Mouse (Mus musculus): Measurements from ENCODE around the gene Fam186a.
"Not testable (repeated sequence)": the region's sequence is repeated elsewhere in the genome, so short reads cannot be mapped to it uniquely, and the experiment has no call there.

The Fam186a gene

GRCm38 (mm10) chr15:99931231-99931630 lies 35.6 kb downstream of the Fam186a start:
- DNase-seq: no peak

- no peak for DNase-seq
Observed at GRCm38 (mm10) chr15:99919601-99920158, 47.2 kb downstream of the Fam186a start.

- no peak for DNase-seq
Observed at GRCm38 (mm10) chr15:99917264-99917663, 49.6 kb downstream of the Fam186a start.

- peak in 1 of 2 experiments; percentile 19 for DNase-seq
Observed at GRCm38 (mm10) chr15:99914613-99915012, 52.2 kb downstream of the Fam186a start.

GRCm38 (mm10) chr15:99911785-99912184 lies 55.1 kb downstream of the Fam186a start:
- DNase-seq: no peak

GRCm38 (mm10) chr15:99909339-99909996 lies 57.4 kb downstream of the Fam186a start:
- not testable (repeated sequence) for DNase-seq

- peak; percentile 10 to 11 for DNase-seq
Observed at GRCm38 (mm10) chr15:99907514-99907913, 59.3 kb downstream of the Fam186a start.

GRCm38 (mm10) chr15:99907041-99907440 lies 59.8 kb downstream of the Fam186a start:
- DNase-seq: no peak

GRCm38 (mm10) chr15:99904841-99905240 lies 62.0 kb downstream of the Fam186a start:
- DNase-seq: no peak

GRCm38 (mm10) chr15:99904333-99904732 lies 62.5 kb downstream of the Fam186a start:
- DNase-seq: peak; percentile 67 to 74

GRCm38 (mm10) chr15:99903227-99903626 lies 63.6 kb downstream of the Fam186a start:
- DNase-seq: no peak

- no peak for DNase-seq
Observed at GRCm38 (mm10) chr15:99902786-99903185, 64.1 kb downstream of the Fam186a start.

- no peak for DNase-seq
Observed at GRCm38 (mm10) chr15:99896621-99897020, 70.2 kb downstream of the Fam186a start.

GRCm38 (mm10) chr15:99891355-99891754 lies 75.5 kb downstream of the Fam186a start:
- no peak for DNase-seq

GRCm38 (mm10) chr15:99890412-99891236 lies 76.2 kb downstream of the Fam186a start:
- peak; percentile 83 to 86 for DNase-seq

GRCm38 (mm10) chr15:99889275-99889874 lies 77.5 kb downstream of the Fam186a start:
- DNase-seq: no peak

GRCm38 (mm10) chr15:99887130-99887529 lies 79.7 kb downstream of the Fam186a start:
- DNase-seq: not testable (repeated sequence)

- no peak for DNase-seq
Observed at GRCm38 (mm10) chr15:99884038-99884437, 82.8 kb downstream of the Fam186a start.

GRCm38 (mm10) chr15:99878541-99878940 lies 88.3 kb downstream of the Fam186a start:
- no peak for DNase-seq

- peak; percentile 90 to 93 for DNase-seq
Observed at GRCm38 (mm10) chr15:99875334-99875869, 91.5 kb downstream of the Fam186a start, which contains the start of gene Lima1. Gene Lima1 (minus strand): TSS chr15:99875456.

GRCm38 (mm10) chr15:99874612-99875333 lies 92.1 kb downstream of the Fam186a start:
- peak; percentile 41 to 70 for DNase-seq

- DNase-seq: no peak
Observed at GRCm38 (mm10) chr15:99872543-99872942, 94.3 kb downstream of the Fam186a start.
